Mouse (Mus musculus) C2C12 (cell line): ENCODE measurements around the gene Glyatl3.

Source experiments
- CEBPB ChIP-seq: IDR thresholded peaks from one replicate; pipeline ENCODE4 v1.6.1; 2011; ENCODE audit warnings: low read depth, mild to moderate bottlenecking, control low read depth, moderate library complexity
- CTCF ChIP-seq: IDR thresholded peaks from one replicate; pipeline ENCODE4 v1.5.1; 2011; ENCODE audit not compliant: control insufficient read depth, insufficient read depth, insufficient read length
- MAX ChIP-seq: IDR thresholded peaks from one replicate; pipeline ENCODE4 v1.6.1; 2011; ENCODE audit warnings: mild to moderate bottlenecking, control low read depth
- MYOG ChIP-seq: IDR thresholded peaks from one replicate; pipeline ENCODE4 v1.6.1; 2011; ENCODE audit not compliant: control insufficient read depth, insufficient read length; ENCODE audit errors: extremely low read depth
- USF1 ChIP-seq: IDR thresholded peaks from one replicate; pipeline ENCODE4 v1.6.1; 2011; ENCODE audit warnings: low read depth, mild to moderate bottlenecking, control low read depth, moderate library complexity

DNA sequence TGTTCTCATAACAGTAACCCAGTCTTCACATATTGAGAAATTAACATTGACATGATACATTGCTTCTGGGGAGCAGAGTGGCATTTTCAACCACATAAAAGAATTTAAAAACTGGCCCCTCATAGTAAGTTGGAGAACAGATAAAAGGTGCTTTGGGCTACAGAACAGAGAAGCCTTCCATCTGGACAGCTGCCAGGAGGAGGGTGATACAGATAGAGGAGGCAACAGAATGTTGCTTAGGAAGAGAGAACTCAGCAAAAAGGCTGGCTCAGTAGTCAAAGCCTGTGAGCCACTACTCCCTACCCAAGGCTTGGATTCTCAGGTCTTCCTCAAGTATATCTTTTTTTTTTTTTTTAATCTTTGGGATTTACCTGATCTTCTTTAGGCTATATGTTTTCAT lies 59.1 kb downstream of the Glyatl3 start:
- TF ChIP-seq MAX (no peak), CTCF (no peak), CEBPB (no peak), USF1 (no peak), MYOG (no peak)
